Mouse (Mus musculus): ENCODE measurements around the gene Gm3106. TPM values are rescaled to one million over a fixed set of nuclear protein-coding genes. Genes with fewer than 3 reads are reported as not detected.
"Not testable (repeated sequence)": the region's sequence is repeated elsewhere in the genome, so short reads cannot be mapped to it uniquely, and the experiment has no call there.

Gene Gm3106
- not detected in 2 replicates for polyA plus RNA-seq (2015; fragmentation: Nextera tagmentation; extraction: Ambion mirVana)

DNA sequence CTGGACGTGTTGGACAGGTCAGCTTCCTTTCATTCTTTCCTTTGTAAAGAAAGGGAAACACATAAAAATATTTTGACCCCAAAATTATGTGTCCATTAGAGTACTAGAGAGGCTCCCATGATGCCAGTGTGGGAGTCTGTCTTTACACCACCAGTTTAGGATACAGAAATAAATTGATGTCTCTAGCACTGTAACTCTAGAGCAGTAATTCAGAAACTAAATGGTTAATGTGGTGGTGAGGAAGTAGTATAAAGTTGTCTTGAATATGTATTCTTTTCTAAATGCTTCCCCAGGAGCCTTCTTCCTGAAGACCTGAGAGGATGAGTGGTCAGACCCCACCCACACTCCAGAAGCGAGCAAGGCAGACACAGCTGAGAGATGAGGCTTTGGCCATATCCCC lies at the start of gene Gm3106:
Gene Gm3106, plus strand, starts transcription at position 301 of the 400 bp plus-strand sequence.
- not testable (repeated sequence) for ATAC-seq

More for the DNA sequence above, at the start of gene Gm3106:
- H3K27ac ChIP-seq (ENCODE audit: low read length); H3K4me1 ChIP-seq (ENCODE audit: control insufficient read depth, insufficient read depth, low read length); H3K4me2 ChIP-seq (ENCODE audit: low read depth, low read length); H3K36me3 ChIP-seq (ENCODE audit: control insufficient read depth, insufficient read depth, low read length); H3K27me3 ChIP-seq (replicated peaks; ENCODE audit: control insufficient read depth, insufficient read depth, low read length); H3K9ac ChIP-seq (ENCODE audit: low read depth, low read length); H3K4me3 ChIP-seq (ENCODE audit: low read length); H3K9me3 ChIP-seq (ENCODE audit: control insufficient read depth, low read length): not testable (repeated sequence)
- WGBS, result no CpG with 5 or more reads among the region's 2 CpGs

Other genes starting within 250 kb of the Gm3106 start
- not detected in 2 replicates for gene BC061212, start 147.5 kb upstream of the Gm3106 start, polyA plus RNA-seq (2015; fragmentation: Nextera tagmentation; extraction: Ambion mirVana)
- gene Gm6351, start 141.6 kb upstream of the Gm3106 start, polyA plus RNA-seq (2015; fragmentation: Nextera tagmentation; extraction: Ambion mirVana), result not detected in 2 replicates
- gene A430089I19Rik, start 88.8 kb downstream of the Gm3106 start, polyA plus RNA-seq (2015; fragmentation: Nextera tagmentation; extraction: Ambion mirVana), result not detected in 2 replicates
- not detected in 2 replicates for gene Gm6502, start 96.4 kb downstream of the Gm3106 start, polyA plus RNA-seq (2015; fragmentation: Nextera tagmentation; extraction: Ambion mirVana)
- gene AA792892, start 121.7 kb downstream of the Gm3106 start, polyA plus RNA-seq (2015; fragmentation: Nextera tagmentation; extraction: Ambion mirVana), result not detected in 2 replicates
- gene Gm7682, start 227.8 kb downstream of the Gm3106 start, polyA plus RNA-seq (2015; fragmentation: Nextera tagmentation; extraction: Ambion mirVana), result not detected in 2 replicates